Mouse (Mus musculus) erythroblast, embryonic 14.5 days (primary cell): ENCODE measurements around the gene Ppp4r1.

Experiments
- GATA1 ChIP-seq: IDR thresholded peaks from 2 replicates; pipeline ENCODE4 v1.6.1; 2012; ENCODE audit warnings: low read length, inconsistent platforms, mixed read lengths
- TAL1 ChIP-seq: IDR thresholded peaks from 3 replicates; pipeline ENCODE4 v1.6.1; 2012; ENCODE audit warnings: low read length, inconsistent platforms, mixed read lengths

DNA sequence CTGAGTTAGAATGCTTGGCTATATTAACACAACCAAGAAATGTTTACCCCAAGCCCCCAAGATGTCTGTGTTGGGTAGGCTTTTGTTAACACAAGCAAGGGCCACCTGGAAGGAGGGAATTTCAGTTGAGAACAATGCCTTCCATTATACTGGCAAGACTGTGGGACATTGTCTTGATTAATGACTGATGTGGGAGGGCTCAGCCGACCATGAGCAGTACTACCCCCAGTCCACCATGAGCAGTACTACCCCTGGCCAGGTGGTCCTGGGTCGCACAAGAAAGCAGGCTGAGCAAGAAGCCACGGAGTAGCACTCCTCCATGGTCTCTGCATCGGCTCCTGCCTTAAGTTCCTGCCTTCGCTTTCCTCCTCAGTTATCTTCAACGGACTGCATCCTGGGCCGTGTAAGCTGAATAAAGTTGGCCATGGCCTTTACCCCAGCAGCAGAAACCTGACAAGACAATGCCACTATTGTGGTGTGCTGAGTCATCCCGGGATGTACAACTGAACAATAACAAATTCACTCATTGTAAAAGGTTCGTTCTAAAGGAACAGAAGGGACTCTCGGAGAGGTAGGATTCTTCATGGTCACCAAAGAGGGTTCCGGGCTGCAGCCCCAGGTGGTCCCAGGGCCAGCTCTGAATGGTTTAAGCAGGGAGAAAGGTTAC lies 38.6 kb upstream of the Ppp4r1 start:
- TF ChIP-seq GATA1: no peak
- TF ChIP-seq TAL1: no peak
